Mouse (Mus musculus) lung, adult 2 months (tissue): ENCODE data around the gene Clcn5.

Experiments used
- CTCF ChIP-seq: fragments of 200-500 bp; IDR thresholded peaks from 2 replicates; pipeline ENCODE4 v1.5.1; 2011; ENCODE audit warnings: mild to moderate bottlenecking, low read length, control low read depth; ENCODE audit not compliant: insufficient read depth
- POLR2A ChIP-seq: fragments of 200-500 bp; IDR thresholded peaks from 2 replicates; pipeline ENCODE4 v1.6.1; 2011; ENCODE audit warnings: low read depth, mild to moderate bottlenecking, control low read depth, low read length, borderline replicate concordance; ENCODE audit errors: extremely low read depth

- TF ChIP-seq CTCF (no peak), POLR2A (no peak)
These were observed 173.0 kb downstream of the Clcn5 start for GRCm38 (mm10) chrX:7146156-7146555.
